Mouse (Mus musculus): ENCODE results near the gene Bud13. TPM values are rescaled to one million over a fixed set of nuclear protein-coding genes. Genes with fewer than 3 reads are reported as not detected.
"Not testable (repeated sequence)": the region's sequence is repeated elsewhere in the genome, so short reads cannot be mapped to it uniquely, and the experiment has no call there.

Gene Bud13
- polyA plus RNA-seq, 1 experiment, result 13.8 TPM

GRCm38 (mm10) chr9:46335461-46335995 lies 52.7 kb downstream of the Bud13 start:
- Histone ChIP-seq H3K4me3 (ENCODE audit: insufficient read depth, low read length) (no peak overlapping the region), H3K4me1 (ENCODE audit: control insufficient read depth, insufficient read depth, low read length) (no peaks in the 10 kb centered on the region), H3K27ac (ENCODE audit: insufficient read depth, low read length) (no peak overlapping the region)
- no peak for TF ChIP-seq POLR2A (IDR thresholded peaks at IDR 0.05; ENCODE audit: low read depth, low read length)
- no peak for TF ChIP-seq CTCF (IDR thresholded peaks at IDR 0.05; ENCODE audit: borderline replicate concordance, insufficient read depth, low read length)

DNA sequence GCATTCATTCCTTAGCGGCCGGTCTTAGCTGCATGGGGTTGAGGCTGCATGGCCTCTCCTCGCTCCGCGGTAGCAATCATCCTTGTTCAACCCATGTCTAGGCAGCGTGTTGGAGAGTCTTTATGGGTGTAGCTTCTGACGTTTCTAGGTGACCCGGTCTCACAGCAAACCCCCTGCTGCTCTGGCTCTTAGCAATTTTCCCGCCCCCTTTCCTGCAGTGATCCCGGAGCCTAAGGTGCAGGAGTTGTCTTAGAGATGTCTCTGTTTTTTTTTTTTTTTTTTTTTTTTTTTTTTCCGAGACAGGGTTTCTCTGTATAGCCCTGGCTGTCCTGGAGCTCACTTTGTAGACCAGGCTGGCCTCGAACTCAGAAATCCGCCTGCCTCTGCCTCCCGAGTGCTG lies 53.5 kb downstream of the Bud13 start:
- not testable (repeated sequence) for H3K27ac ChIP-seq (ENCODE audit: insufficient read depth, low read length); H3K4me3 ChIP-seq (ENCODE audit: insufficient read depth, low read length); H3K4me1 ChIP-seq (ENCODE audit: control insufficient read depth, insufficient read depth, low read length)

DNA sequence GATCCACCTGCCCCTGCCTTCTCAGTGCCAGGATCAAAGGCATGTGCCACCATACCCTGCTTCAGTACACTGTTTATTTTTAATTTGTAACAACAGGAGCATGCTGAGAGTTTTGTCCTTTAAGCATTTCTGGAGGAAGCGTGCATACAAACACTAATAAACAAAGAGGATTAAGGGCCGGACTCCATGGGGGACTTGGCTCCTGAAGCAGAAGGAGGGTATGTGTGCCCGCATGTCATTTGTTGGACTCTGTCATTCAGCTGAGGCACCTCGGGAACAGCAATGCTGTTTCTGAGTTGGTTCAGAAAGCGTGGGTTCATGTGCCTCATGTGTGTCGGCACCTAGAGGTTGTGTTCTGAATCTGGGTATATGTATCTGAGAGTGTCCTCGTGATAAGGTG lies 54.5 kb downstream of the Bud13 start:
- TF ChIP-seq POLR2A (IDR thresholded peaks at IDR 0.05; ENCODE audit: low read depth, low read length), result no peak
- TF ChIP-seq CTCF (IDR thresholded peaks at IDR 0.05; ENCODE audit: borderline replicate concordance, insufficient read depth, low read length), result no peak
- Histone ChIP-seq H3K4me3 (ENCODE audit: insufficient read depth, low read length) (no peak overlapping the region), H3K4me1 (ENCODE audit: control insufficient read depth, insufficient read depth, low read length) (no peaks in the 10 kb centered on the region), H3K27ac (ENCODE audit: insufficient read depth, low read length) (no peak overlapping the region)

GRCm38 (mm10) chr9:46337852-46338291 lies 55.1 kb downstream of the Bud13 start:
- no peak overlapping the region for H3K4me3 ChIP-seq (ENCODE audit: insufficient read depth, low read length)
- TF ChIP-seq POLR2A (IDR thresholded peaks at IDR 0.05; ENCODE audit: low read depth, low read length) (no peak), CTCF (IDR thresholded peaks at IDR 0.05; ENCODE audit: borderline replicate concordance, insufficient read depth, low read length) (no peak)

DNA sequence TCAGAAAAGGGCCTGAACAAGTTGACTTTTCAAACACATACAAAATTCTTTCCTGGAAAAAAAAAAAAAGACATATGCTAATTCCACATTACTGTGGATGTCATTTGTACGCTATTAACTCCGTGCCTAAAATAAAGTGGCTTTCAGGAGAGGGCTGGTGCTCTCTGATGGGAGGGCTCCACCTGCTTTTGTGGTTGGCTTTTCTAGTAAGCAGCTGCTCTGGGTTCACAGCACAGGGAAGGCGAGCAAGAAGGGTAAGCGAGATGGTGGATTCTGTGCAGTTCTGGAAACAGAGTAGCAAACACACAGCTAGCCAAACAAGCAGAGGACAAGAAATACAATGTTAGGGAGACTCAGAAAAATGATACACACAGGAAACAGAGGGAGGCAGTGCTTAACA lies 55.6 kb downstream of the Bud13 start:
- Histone ChIP-seq H3K4me1 (ENCODE audit: control insufficient read depth, insufficient read depth, low read length) (no peaks in the 10 kb centered on the region), H3K4me3 (ENCODE audit: insufficient read depth, low read length) (no peak overlapping the region), H3K27ac (ENCODE audit: insufficient read depth, low read length) (no peak overlapping the region)
- TF ChIP-seq CTCF (IDR thresholded peaks at IDR 0.05; ENCODE audit: borderline replicate concordance, insufficient read depth, low read length), result no peak
- TF ChIP-seq POLR2A (IDR thresholded peaks at IDR 0.05; ENCODE audit: low read depth, low read length), result no peak

More at GRCm38 (mm10) chr9:46337852-46338291, 55.1 kb downstream of the Bud13 start:
- H3K4me1 ChIP-seq (ENCODE audit: control insufficient read depth, insufficient read depth, low read length), result no peaks in the 10 kb centered on the region
- H3K27ac ChIP-seq (ENCODE audit: insufficient read depth, low read length), result no peak overlapping the region

DNA sequence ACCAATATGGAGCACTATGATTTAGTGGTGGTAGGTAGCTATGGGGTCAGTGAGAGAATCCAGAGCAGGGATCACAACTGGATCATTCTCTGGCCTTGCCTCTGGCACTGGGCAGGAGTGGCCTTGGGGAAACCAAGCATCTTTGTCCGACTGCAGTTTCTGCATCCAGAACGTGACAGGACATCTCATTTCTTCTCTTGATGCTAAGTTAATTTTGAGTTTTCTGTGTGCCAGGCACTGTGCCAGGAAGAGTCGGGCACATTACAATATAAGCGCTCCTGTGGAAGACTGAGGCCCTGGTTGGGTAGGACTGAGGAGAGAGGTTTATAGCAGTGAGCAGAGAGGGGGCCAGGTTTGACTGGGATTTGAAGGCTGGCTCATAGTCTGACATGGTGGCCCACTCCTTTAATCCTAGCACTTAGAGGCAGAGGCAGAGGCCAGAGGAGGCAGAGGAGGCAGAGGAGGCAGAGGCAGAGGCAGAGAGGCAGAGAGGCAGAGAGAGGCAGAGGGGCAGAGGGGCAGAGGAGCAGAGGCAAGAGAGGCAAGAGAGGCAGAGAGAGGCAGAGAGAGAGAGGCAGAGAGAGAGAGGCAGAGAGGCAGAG lies 56.3 kb downstream of the Bud13 start:
- H3K27ac ChIP-seq (ENCODE audit: insufficient read depth, low read length), result no peak overlapping the region
- no peak overlapping the region for H3K4me3 ChIP-seq (ENCODE audit: insufficient read depth, low read length)
- H3K4me1 ChIP-seq (ENCODE audit: control insufficient read depth, insufficient read depth, low read length), result no peaks in the 10 kb centered on the region
- TF ChIP-seq CTCF (IDR thresholded peaks at IDR 0.05; ENCODE audit: borderline replicate concordance, insufficient read depth, low read length), result no peak
- no peak for TF ChIP-seq POLR2A (IDR thresholded peaks at IDR 0.05; ENCODE audit: low read depth, low read length)

DNA sequence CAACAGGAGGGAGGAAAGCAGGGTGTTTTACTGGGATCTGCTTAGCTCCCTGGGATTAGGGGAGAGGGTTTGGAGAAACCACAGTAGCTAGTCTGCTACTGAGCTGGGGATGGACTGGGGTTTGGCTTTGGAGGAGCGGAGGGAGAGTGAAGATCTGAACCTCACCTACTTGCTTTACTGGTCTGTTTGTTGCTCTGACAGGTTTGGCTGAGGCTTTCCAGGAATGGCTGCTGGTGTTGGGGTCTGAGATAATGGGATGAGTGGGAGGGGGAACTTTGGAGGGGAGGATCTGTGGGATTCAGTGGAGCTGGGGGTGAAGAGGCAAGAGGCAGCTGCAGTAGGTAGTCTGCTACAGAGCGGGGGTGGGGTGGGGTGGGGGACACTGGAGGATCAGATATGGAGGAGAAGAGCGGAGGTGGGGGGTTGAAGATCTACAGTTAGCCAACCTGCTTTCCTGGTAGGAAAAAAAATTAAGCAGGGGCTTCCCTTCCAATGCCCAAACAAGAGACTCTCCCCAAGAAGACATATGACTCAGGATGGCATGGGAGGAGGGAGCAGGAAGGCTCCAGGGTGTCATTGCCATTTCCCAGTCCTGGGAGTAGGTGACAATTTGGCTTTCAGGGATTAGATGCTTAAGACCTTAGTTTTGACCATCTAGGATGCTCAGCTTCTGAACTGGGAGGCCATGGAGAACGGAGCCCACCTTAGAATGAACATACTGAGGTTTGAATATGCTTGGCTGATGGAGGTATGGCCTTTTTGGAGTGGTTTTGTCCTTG lies 63.3 kb downstream of the Bud13 start:
- TF ChIP-seq CTCF (IDR thresholded peaks at IDR 0.05; ENCODE audit: borderline replicate concordance, insufficient read depth, low read length) (no peak), POLR2A (IDR thresholded peaks at IDR 0.05; ENCODE audit: low read depth, low read length) (no peak)
- H3K4me3 ChIP-seq (ENCODE audit: insufficient read depth, low read length), result no peak overlapping the region
- no peaks in the 10 kb centered on the region for H3K4me1 ChIP-seq (ENCODE audit: control insufficient read depth, insufficient read depth, low read length)
- H3K27ac ChIP-seq (ENCODE audit: insufficient read depth, low read length), result no peak overlapping the region

Other genes with a start within 250 kb of the Bud13 start
- not detected in 2 replicates for gene Apoa1, start 54.4 kb upstream of the Bud13 start, polyA plus RNA-seq (2011; ENCODE audit: insufficient read length, low read depth, missing spikeins)
- not detected in 2 replicates for gene Apoc3, start 47.4 kb upstream of the Bud13 start, polyA plus RNA-seq (2011; ENCODE audit: insufficient read length, low read depth, missing spikeins)
- not detected in 2 replicates for gene Apoa4, start 42.3 kb upstream of the Bud13 start, polyA plus RNA-seq (2011; ENCODE audit: insufficient read length, low read depth, missing spikeins)
- not detected in 2 replicates for gene Apoa5, start 14.4 kb upstream of the Bud13 start, polyA plus RNA-seq (2011; ENCODE audit: insufficient read length, low read depth, missing spikeins)
- 43.1 and 48.8 TPM in 2 replicates for gene Zpr1, start 9.9 kb upstream of the Bud13 start, polyA plus RNA-seq (2011; ENCODE audit: insufficient read length, low read depth, missing spikeins)
- not detected in 2 replicates for gene 4931429L15Rik, start 37.0 kb downstream of the Bud13 start, polyA plus RNA-seq (2011; ENCODE audit: insufficient read length, low read depth, missing spikeins)

All from embryonic fibroblast, embryonic 13.5 days (primary cell).